Mouse (Mus musculus) right cerebral cortex, postnatal 10 days (tissue): ENCODE measurements around the gene Lrmda.
A peak's percentile ranks its signal among the peaks of the same experiment; 100 is the strongest.

Source experiments
- DNase-seq, 2 experiments: peaks; one replicate each; pipeline ENCODE4 v3.0.0; 2021; ENCODE audit warnings: low spot score in 2 of 2

Gene Lrmda

GRCm38 (mm10) chr14:22509747-22510530 lies 490.4 kb downstream of the Lrmda start:
- DNase-seq = no peak

- no peak for DNase-seq
Observed at GRCm38 (mm10) chr14:22510531-22510785, 490.9 kb downstream of the Lrmda start.

- peak; percentile 63 to 70 for DNase-seq
Observed at GRCm38 (mm10) chr14:22514362-22515084, 495.0 kb downstream of the Lrmda start.

- no peak for DNase-seq
Observed at GRCm38 (mm10) chr14:22530706-22531105, 511.2 kb downstream of the Lrmda start.

GRCm38 (mm10) chr14:22533501-22533900 lies 514.0 kb downstream of the Lrmda start:
- no peak for DNase-seq

GRCm38 (mm10) chr14:22545887-22546675 lies 526.6 kb downstream of the Lrmda start:
- no peak for DNase-seq

GRCm38 (mm10) chr14:22546676-22546984 lies 527.1 kb downstream of the Lrmda start:
- DNase-seq = no peak

GRCm38 (mm10) chr14:22548286-22548685 lies 528.8 kb downstream of the Lrmda start:
- no peak for DNase-seq

GRCm38 (mm10) chr14:22549166-22549565 lies 529.7 kb downstream of the Lrmda start:
- DNase-seq = no peak

- peak in 1 of 2 experiments; percentile 51 for DNase-seq
Observed at GRCm38 (mm10) chr14:22552358-22552757, 532.8 kb downstream of the Lrmda start.

GRCm38 (mm10) chr14:22552841-22553240 lies 533.3 kb downstream of the Lrmda start:
- no peak for DNase-seq

GRCm38 (mm10) chr14:22553717-22554116 lies 534.2 kb downstream of the Lrmda start:
- DNase-seq = no peak

- no peak for DNase-seq
Observed at GRCm38 (mm10) chr14:22572486-22572885, 553.0 kb downstream of the Lrmda start.

- DNase-seq = no peak
Observed at GRCm38 (mm10) chr14:22573585-22573984, 554.1 kb downstream of the Lrmda start.

GRCm38 (mm10) chr14:22574006-22574405 lies 554.5 kb downstream of the Lrmda start:
- DNase-seq = no peak

- no peak for DNase-seq
Observed at GRCm38 (mm10) chr14:22576441-22576840, 556.9 kb downstream of the Lrmda start.

- no peak for DNase-seq
Observed at GRCm38 (mm10) chr14:22577411-22578037, 558.0 kb downstream of the Lrmda start.

GRCm38 (mm10) chr14:22578224-22578623 lies 558.7 kb downstream of the Lrmda start:
- peak; percentile 87 to 93 for DNase-seq

GRCm38 (mm10) chr14:22578986-22579385 lies 559.5 kb downstream of the Lrmda start:
- no peak for DNase-seq

GRCm38 (mm10) chr14:22582065-22582464 lies 562.6 kb downstream of the Lrmda start:
- DNase-seq = no peak

GRCm38 (mm10) chr14:22586281-22586680 lies 566.8 kb downstream of the Lrmda start:
- DNase-seq = no peak

GRCm38 (mm10) chr14:22586796-22587195 lies 567.3 kb downstream of the Lrmda start:
- DNase-seq = no peak
